Mouse (Mus musculus): ENCODE results near the gene Htra2.

DNA sequence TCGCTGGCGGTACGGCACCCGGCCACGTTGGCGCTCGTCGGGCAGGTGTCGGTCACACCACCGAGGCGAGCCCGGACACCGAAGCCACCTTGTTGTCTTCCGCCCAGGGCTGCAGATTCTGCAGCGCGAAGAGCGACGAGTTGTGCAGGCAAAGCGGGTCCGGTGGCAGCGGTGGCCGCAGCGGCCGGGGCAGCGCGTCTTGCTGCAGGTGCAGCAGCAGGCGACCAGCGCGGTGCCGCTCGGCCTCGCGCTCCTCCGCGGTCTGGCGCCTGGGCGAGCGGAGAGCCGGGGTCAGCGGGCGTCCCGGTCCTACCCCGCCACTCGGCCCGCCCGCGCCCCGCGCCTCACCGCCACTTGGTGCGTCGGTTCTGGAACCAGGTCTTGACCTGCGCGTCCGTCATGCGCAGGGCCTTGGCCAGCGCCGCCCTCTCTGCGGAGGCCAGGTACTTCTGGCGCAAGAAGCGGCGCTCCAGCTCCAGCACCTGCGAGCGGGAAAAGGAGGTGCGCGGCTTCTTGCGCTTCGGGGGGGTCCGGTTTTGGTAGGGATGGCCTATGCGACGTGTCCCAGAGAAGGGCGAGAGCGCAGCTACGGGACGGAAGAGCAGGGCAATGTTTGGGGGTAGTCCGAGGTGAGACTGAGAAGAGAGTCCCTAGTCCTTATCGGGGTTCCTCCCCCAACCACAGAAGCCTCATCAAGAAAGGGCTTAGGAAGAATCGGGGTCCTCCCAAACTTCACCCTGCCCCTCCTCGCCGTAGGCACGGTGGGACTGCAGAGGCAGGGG, 13.8 kb upstream of the Htra2 start:
- no peak for TF ChIP-seq POLR2A (IDR thresholded peaks at IDR 0.05; ENCODE audit: borderline replicate concordance, extremely low read depth, low read depth, low read length)
- TF ChIP-seq CTCF (IDR thresholded peaks at IDR 0.05; ENCODE audit: insufficient read depth, low read length) = no peak
